Mouse (Mus musculus) cerebellum, adult 2 months (tissue): ENCODE measurements around the gene Idh3b.

Experiments used
- CTCF ChIP-seq: fragments of 200-500 bp; IDR thresholded peaks from 2 replicates; pipeline ENCODE4 v1.5.1; 2011; ENCODE audit warnings: low read depth, mild to moderate bottlenecking, control low read depth, low read length, moderate library complexity, borderline replicate concordance; ENCODE audit not compliant: insufficient read depth
- POLR2A ChIP-seq: fragments of 200-500 bp; IDR thresholded peaks from 2 replicates; pipeline ENCODE4 v1.6.1; 2011; ENCODE audit warnings: low read length, control low read depth, borderline replicate concordance; ENCODE audit not compliant: insufficient read depth

DNA sequence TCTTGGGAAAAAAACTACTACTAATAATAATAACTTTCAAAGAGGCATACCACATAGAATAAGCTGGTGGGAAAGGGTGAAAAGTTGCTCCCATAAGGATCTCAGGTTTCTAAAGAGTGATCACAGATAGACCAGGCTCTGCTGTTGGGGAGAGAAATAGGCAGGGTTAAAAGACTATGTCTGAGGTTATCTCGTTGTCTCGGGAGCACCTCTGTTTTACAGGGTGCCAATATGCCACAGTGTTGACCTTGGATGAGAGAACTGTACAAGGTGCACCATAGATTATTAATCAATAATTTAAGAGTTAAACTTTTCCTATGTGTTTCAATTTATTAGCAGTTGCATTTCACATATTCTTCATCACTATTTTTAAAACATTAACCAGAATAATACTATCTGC lies 22.4 kb downstream of the Idh3b start:
- TF ChIP-seq CTCF: no peak
- TF ChIP-seq POLR2A: no peak
